Mouse (Mus musculus) lung, adult 2 months (tissue): Measurements from ENCODE around the gene Dnajc12. TPM values are rescaled to one million over a fixed set of nuclear protein-coding genes. Genes with fewer than 3 reads are reported as not detected.
"Not testable (repeated sequence)": the region's sequence is repeated elsewhere in the genome, so short reads cannot be mapped to it uniquely, and the experiment has no call there.

ENCODE experiments used
- DNase-seq: peaks from one replicate; pipeline ENCODE4 v3.0.0; 2022
- H3K4me1 ChIP-seq: fragments of 200-500 bp; 2 replicates; pipeline ENCODE4 v1.6.1; 2011; ENCODE audit warnings: low read length; ENCODE audit not compliant: control insufficient read depth, insufficient read depth
- H3K4me3 ChIP-seq: fragments of 200-500 bp; replicated peaks from 2 replicates; pipeline ENCODE3; 2011; ENCODE audit warnings: low read depth, mild to moderate bottlenecking, control low read depth, low read length; ENCODE audit errors: extremely low read depth
- CTCF ChIP-seq: fragments of 200-500 bp; IDR thresholded peaks from 2 replicates; pipeline ENCODE4 v1.5.1; 2011; ENCODE audit warnings: mild to moderate bottlenecking, low read length, control low read depth; ENCODE audit not compliant: insufficient read depth
- POLR2A ChIP-seq: fragments of 200-500 bp; IDR thresholded peaks from 2 replicates; pipeline ENCODE4 v1.6.1; 2011; ENCODE audit warnings: low read depth, mild to moderate bottlenecking, control low read depth, low read length, borderline replicate concordance; ENCODE audit errors: extremely low read depth
- WGBS: fragments of 180-500 bp; shearing (Covaris S2); methylation state at CpG from one replicate; pipeline ENCODE4 v1.1.7; 2018; 5-methylcytosine and 5-hydroxymethylcytosine counted together
- polyA plus RNA-seq: library from polyadenylated mRNA; depleted of rRNA; stranded (reverse); fragments of >200 nt; gene quantifications from 2 replicates; pipeline ENCODE4 v1.2.3, GENCODE M21; 2012

The Dnajc12 gene
- polyA plus RNA-seq, 1 experiment = 2.8 TPM

GRCm38 (mm10) chr10:63429380-63429779, 47.1 kb downstream of the Dnajc12 start:
- under 1% methylated on average over 34 of the region's 34 CpGs for WGBS
- DNase-seq = peak; percentile 100
- Histone ChIP-seq H3K4me1 (no peaks in the 10 kb centered on the region), H3K4me3 (peak overlapping the region; percentile 81)
- TF ChIP-seq POLR2A (peak; percentile 25; the same call in 1 of the 2 replicates), CTCF (no peak)

- under 1% methylated on average over 55 of the region's 55 CpGs for WGBS
- TF ChIP-seq POLR2A (no peak; the same call in 1 of the 2 replicates), CTCF (no peak)
Measured at GRCm38 (mm10) chr10:63429785-63430305, 47.6 kb downstream of the Dnajc12 start, which contains the start of gene Ctnna3. Gene Ctnna3 (plus strand): TSS chr10:63430098.

GRCm38 (mm10) chr10:63431221-63431736, 49.0 kb downstream of the Dnajc12 start:
- H3K4me3 ChIP-seq = no peak overlapping the region
- no peak for TF ChIP-seq CTCF
- TF ChIP-seq POLR2A = no peak
- DNase-seq = no peak
- no peaks in the 10 kb centered on the region for H3K4me1 ChIP-seq
- 88% methylated on average over 7 of the region's 7 CpGs for WGBS

More at GRCm38 (mm10) chr10:63429785-63430305, 47.6 kb downstream of the Dnajc12 start, which contains the start of gene Ctnna3:
- Histone ChIP-seq H3K4me1 (no peaks in the 10 kb centered on the region), H3K4me3 (peak within 1 kb of the TSS; percentile 81)
- DNase-seq = peak; percentile 79

- 88% methylated on average over 8 of the region's 8 CpGs for WGBS
- no peak for DNase-seq
- Histone ChIP-seq H3K4me3 (no peak overlapping the region), H3K4me1 (no peaks in the 10 kb centered on the region)
- TF ChIP-seq POLR2A (no peak), CTCF (no peak)
Measured at GRCm38 (mm10) chr10:63432099-63432498, 49.9 kb downstream of the Dnajc12 start.

GRCm38 (mm10) chr10:63432887-63433286, 50.6 kb downstream of the Dnajc12 start:
- Histone ChIP-seq H3K4me3 (no peak overlapping the region), H3K4me1 (no peaks in the 10 kb centered on the region)
- WGBS = 53% methylated on average over 2 of the region's 2 CpGs
- DNase-seq = no peak
- TF ChIP-seq CTCF = no peak
- no peak for TF ChIP-seq POLR2A

- TF ChIP-seq CTCF (no peak), POLR2A (no peak)
- no peak overlapping the region for H3K4me3 ChIP-seq
- DNase-seq = no peak
- no peaks in the 10 kb centered on the region for H3K4me1 ChIP-seq
Measured at GRCm38 (mm10) chr10:63438736-63439262, 56.6 kb downstream of the Dnajc12 start.

GRCm38 (mm10) chr10:63439694-63440228, 57.5 kb downstream of the Dnajc12 start:
- H3K4me3 ChIP-seq = no peak overlapping the region
- H3K4me1 ChIP-seq = no peaks in the 10 kb centered on the region
- no peak for DNase-seq
- 50% methylated on average over 7 of the region's 7 CpGs for WGBS
- TF ChIP-seq CTCF = no peak
- no peak for TF ChIP-seq POLR2A

GRCm38 (mm10) chr10:63444602-63445387, 62.6 kb downstream of the Dnajc12 start:
- not testable (repeated sequence) for H3K4me3 ChIP-seq, H3K4me1 ChIP-seq
- WGBS = 74% methylated on average over 13 of the region's 13 CpGs

GRCm38 (mm10) chr10:63453926-63454325, 71.7 kb downstream of the Dnajc12 start:
- H3K4me3 ChIP-seq = no peak overlapping the region
- no peak for TF ChIP-seq POLR2A
- TF ChIP-seq CTCF = no peak
- 80% methylated on average over 4 of the region's 4 CpGs for WGBS
- DNase-seq = no peak
- H3K4me1 ChIP-seq = peaks cover 3% of the 10 kb centered on the region; the same call in 1 of the 2 replicates

More at GRCm38 (mm10) chr10:63444602-63445387, 62.6 kb downstream of the Dnajc12 start:
- DNase-seq = not testable (repeated sequence)
